Comparison of ENCODE assay signal across 8 mouse cellular contexts in the genomic region with DNA sequence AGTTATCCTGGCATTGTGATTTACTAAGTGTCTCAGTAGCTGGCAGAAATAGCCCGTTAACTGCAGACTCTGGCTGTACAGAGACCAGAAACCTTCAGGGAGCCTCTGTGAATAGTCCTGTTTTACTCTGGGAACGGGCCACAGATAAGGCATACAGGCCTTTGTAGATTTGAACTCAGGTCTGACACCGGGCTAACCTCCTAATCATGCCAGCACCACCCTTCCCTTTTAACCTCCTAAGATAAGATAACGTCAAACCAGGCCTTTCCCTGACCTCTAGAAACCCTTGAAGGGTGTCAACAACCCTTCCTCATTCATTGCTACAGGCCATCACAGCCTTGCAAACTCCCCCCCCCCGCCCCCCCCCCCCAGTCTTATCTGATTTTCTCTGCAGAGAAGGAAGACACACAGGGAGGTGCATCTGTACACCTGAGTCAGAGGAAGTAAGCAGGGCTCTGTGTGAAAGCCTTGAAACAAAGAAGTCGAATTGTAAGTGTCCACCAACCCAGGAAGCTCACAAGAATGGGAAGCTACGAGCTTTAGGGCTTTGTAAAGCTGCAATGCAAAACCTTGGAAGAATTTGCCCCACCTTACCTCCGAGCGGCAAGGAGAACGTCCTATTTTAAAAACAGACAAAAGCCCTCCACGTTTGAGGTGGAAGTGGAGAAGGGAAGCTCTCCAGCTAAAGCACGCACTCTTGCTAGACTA.
DNase-seq lines count a peak whose midpoint lies in the region; ATAC-seq and TF ChIP-seq lines count a peak whose summit lies in the region.

No protein-coding gene starts in this region.

- TF ChIP-seq CTCF in kidney, postnatal 0 days (IDR thresholded peaks at IDR 0.05; ENCODE audit: low read depth), result no peak
- no peak for TF ChIP-seq CTCF in midbrain, postnatal 0 days (IDR thresholded peaks at IDR 0.05)

- H3K9me3 ChIP-seq in kidney, postnatal 0 days (replicated peaks; ENCODE audit: low read length), result no peaks in the 10 kb centered on the region
- H3K9me3 ChIP-seq in embryonic facial prominence, embryonic 12.5 days, result no peaks in the 10 kb centered on the region
- no peaks in the 10 kb centered on the region for H3K9me3 ChIP-seq in midbrain, postnatal 0 days (ENCODE audit: low read length)

- H3K4me3 ChIP-seq in kidney, postnatal 0 days (replicated peaks; ENCODE audit: low read depth, low read length), result no peak overlapping the region
- no peak overlapping the region for H3K4me3 ChIP-seq in embryonic facial prominence, embryonic 12.5 days
- H3K4me3 ChIP-seq in midbrain, postnatal 0 days (ENCODE audit: low read depth, low read length), result no peak overlapping the region

- no peak for DNase-seq in kidney, postnatal 0 days (ENCODE audit: low spot score)
- no peak for DNase-seq in kidney, postnatal 10 days
- peak; percentile 1 for DNase-seq in induced T-regulatory cell, adult 2 months (ENCODE audit: low read depth)
- DNase-seq in midbrain, postnatal 0 days (ENCODE audit: low spot score), result no peak
- DNase-seq in urinary bladder, postnatal 25 days (ENCODE audit: low spot score), result no peak
- no peak for DNase-seq in embryo, embryonic 10.5 days (ENCODE audit: low spot score)
- DNase-seq in left cerebral cortex, adult 8-10 months (ENCODE audit: low spot score in 2 of 2), result no peak

- H3K4me1 ChIP-seq in kidney, postnatal 0 days (replicated peaks; ENCODE audit: insufficient read depth, low read length), result peaks cover 10% of the 10 kb centered on the region
- peaks cover 8% of the 10 kb centered on the region; the same call in 1 of the 2 replicates for H3K4me1 ChIP-seq in embryonic facial prominence, embryonic 12.5 days
- H3K4me1 ChIP-seq in midbrain, postnatal 0 days (ENCODE audit: insufficient read depth, low read length), result peaks cover 2% of the 10 kb centered on the region; the same call in 1 of the 2 replicates

- 44% methylated on average over 12 of the region's 12 CpGs for WGBS in kidney, postnatal 0 days
- 56% methylated on average over 12 of the region's 12 CpGs for WGBS in embryonic facial prominence, embryonic 12.5 days
- 45% methylated on average over 12 of the region's 12 CpGs for WGBS in midbrain, postnatal 0 days

- no peak for ATAC-seq in kidney, postnatal 0 days (replicated peaks; ENCODE audit: low FRiP score, low read depth)
- ATAC-seq in embryonic facial prominence, embryonic 12.5 days (ENCODE audit: insufficient number of reproducible peaks, insufficient read depth, low FRiP score, low TSS enrichment), result no peak
- no peak for ATAC-seq in midbrain, postnatal 0 days (ENCODE audit: low FRiP score)

- peak overlapping the region; percentile 33; the same call in 1 of the 2 replicates for H3K4me2 ChIP-seq in kidney, postnatal 0 days (ENCODE audit: low read length)
- H3K4me2 ChIP-seq in embryonic facial prominence, embryonic 12.5 days (replicated peaks), result peak overlapping the region; percentile 13
- H3K4me2 ChIP-seq in midbrain, postnatal 0 days (ENCODE audit: low read depth, low read length, poor library complexity, severe bottlenecking), result peak overlapping the region; percentile 7; the same call in 1 of the 2 replicates

- H3K27ac ChIP-seq in kidney, postnatal 0 days, result no peak overlapping the region
- H3K27ac ChIP-seq in embryonic facial prominence, embryonic 12.5 days, result no peak overlapping the region
- no peak overlapping the region for H3K27ac ChIP-seq in midbrain, postnatal 0 days (ENCODE audit: low read depth, low read length)

- H3K9ac ChIP-seq in kidney, postnatal 0 days (ENCODE audit: low read depth, low read length), result no peak overlapping the region
- H3K9ac ChIP-seq in embryonic facial prominence, embryonic 12.5 days, result no peak overlapping the region
- no peak overlapping the region for H3K9ac ChIP-seq in midbrain, postnatal 0 days (replicated peaks; ENCODE audit: low read length, poor library complexity, severe bottlenecking)

- no peaks in the 10 kb centered on the region for H3K27me3 ChIP-seq in kidney, postnatal 0 days (ENCODE audit: insufficient read depth, low read length)
- H3K27me3 ChIP-seq in embryonic facial prominence, embryonic 12.5 days, result no peaks in the 10 kb centered on the region
- no peaks in the 10 kb centered on the region for H3K27me3 ChIP-seq in midbrain, postnatal 0 days (ENCODE audit: insufficient read depth, low read length)

- H3K36me3 ChIP-seq in kidney, postnatal 0 days (ENCODE audit: insufficient read depth, low read length), result no peaks in the 10 kb centered on the region
- no peaks in the 10 kb centered on the region for H3K36me3 ChIP-seq in embryonic facial prominence, embryonic 12.5 days
- no peaks in the 10 kb centered on the region for H3K36me3 ChIP-seq in midbrain, postnatal 0 days (ENCODE audit: insufficient read depth, low read length)
